Mouse (Mus musculus) splenic B cell, adult 2 months (primary cell): ENCODE results near the gene Mtg2.

Experiments used
- DNase-seq: peaks from one replicate; pipeline ENCODE4 v3.0.0-alpha.2; 2011; ENCODE audit warnings: low read depth, low spot score
- H3K27me3 ChIP-seq: 2 replicates; pipeline ENCODE4 v1.6.1; 2012; ENCODE audit warnings: mild to moderate bottlenecking, low read length, moderate library complexity, mixed read lengths; ENCODE audit not compliant: control insufficient read depth, poor library complexity, insufficient read depth, severe bottlenecking
- H3K36me3 ChIP-seq: 2 replicates; pipeline ENCODE4 v1.6.1; 2012; ENCODE audit warnings: mild to moderate bottlenecking, low read length, moderate library complexity, mixed read lengths; ENCODE audit not compliant: control insufficient read depth, poor library complexity, insufficient read depth, severe bottlenecking

The Mtg2 gene

GRCm38 (mm10) chr2:180108285-180108684, 37.9 kb downstream of the Mtg2 start:
- no peaks in the 10 kb centered on the region; the same call in 1 of the 2 replicates for H3K27me3 ChIP-seq
- DNase-seq, result no peak
- H3K36me3 ChIP-seq, result no peaks in the 10 kb centered on the region

- no peaks in the 10 kb centered on the region for H3K27me3 ChIP-seq
- no peaks in the 10 kb centered on the region for H3K36me3 ChIP-seq
- DNase-seq, result no peak
These were observed 43.8 kb downstream of the Mtg2 start for GRCm38 (mm10) chr2:180113909-180114890.

- Histone ChIP-seq H3K27me3 (no peaks in the 10 kb centered on the region), H3K36me3 (no peaks in the 10 kb centered on the region)
- DNase-seq, result no peak
These were observed 44.9 kb downstream of the Mtg2 start for GRCm38 (mm10) chr2:180115279-180115678.

GRCm38 (mm10) chr2:180116081-180116493, 45.7 kb downstream of the Mtg2 start:
- Histone ChIP-seq H3K27me3 (no peaks in the 10 kb centered on the region), H3K36me3 (no peaks in the 10 kb centered on the region)
- no peak for DNase-seq

- no peaks in the 10 kb centered on the region for H3K27me3 ChIP-seq
- DNase-seq, result no peak
- H3K36me3 ChIP-seq, result no peaks in the 10 kb centered on the region
These were observed 46.5 kb downstream of the Mtg2 start for GRCm38 (mm10) chr2:180116741-180117484.

- DNase-seq, result peak; percentile 24
- no peaks in the 10 kb centered on the region for H3K27me3 ChIP-seq
- no peaks in the 10 kb centered on the region for H3K36me3 ChIP-seq
These were observed 47.3 kb downstream of the Mtg2 start for GRCm38 (mm10) chr2:180117485-180118194.

- peak; percentile 97 for DNase-seq
- Histone ChIP-seq H3K36me3 (no peaks in the 10 kb centered on the region; the same call in 1 of the 2 replicates), H3K27me3 (no peaks in the 10 kb centered on the region)
These were observed 48.5 kb downstream of the Mtg2 start, which contains the start of gene Osbpl2 for GRCm38 (mm10) chr2:180118661-180119438. Gene Osbpl2 (plus strand): TSS chr2:180119306.

- Histone ChIP-seq H3K27me3 (no peaks in the 10 kb centered on the region), H3K36me3 (no peaks in the 10 kb centered on the region; the same call in 1 of the 2 replicates)
- DNase-seq, result no peak
These were observed 49.3 kb downstream of the Mtg2 start for GRCm38 (mm10) chr2:180119439-180120291.

- Histone ChIP-seq H3K27me3 (no peaks in the 10 kb centered on the region), H3K36me3 (no peaks in the 10 kb centered on the region; the same call in 1 of the 2 replicates)
- DNase-seq, result peak; percentile 51
These were observed 49.9 kb downstream of the Mtg2 start for GRCm38 (mm10) chr2:180120292-180120761.

- no peaks in the 10 kb centered on the region for H3K27me3 ChIP-seq
- DNase-seq, result peak; percentile 34
These were observed 53.8 kb downstream of the Mtg2 start for GRCm38 (mm10) chr2:180124192-180124591.

GRCm38 (mm10) chr2:180126195-180126594, 55.8 kb downstream of the Mtg2 start:
- DNase-seq, result no peak

More at GRCm38 (mm10) chr2:180124192-180124591, 53.8 kb downstream of the Mtg2 start:
- no peaks in the 10 kb centered on the region; the same call in 1 of the 2 replicates for H3K36me3 ChIP-seq

GRCm38 (mm10) chr2:180127675-180128074, 57.3 kb downstream of the Mtg2 start:
- Histone ChIP-seq H3K36me3 (no peaks in the 10 kb centered on the region; the same call in 1 of the 2 replicates), H3K27me3 (no peaks in the 10 kb centered on the region)
- DNase-seq, result no peak

More at GRCm38 (mm10) chr2:180126195-180126594, 55.8 kb downstream of the Mtg2 start:
- Histone ChIP-seq H3K36me3 (no peaks in the 10 kb centered on the region; the same call in 1 of the 2 replicates), H3K27me3 (no peaks in the 10 kb centered on the region)

GRCm38 (mm10) chr2:180133231-180133630, 62.8 kb downstream of the Mtg2 start:
- Histone ChIP-seq H3K36me3 (no peaks in the 10 kb centered on the region), H3K27me3 (no peaks in the 10 kb centered on the region)

More at GRCm38 (mm10) chr2:180133231-180133630, 62.8 kb downstream of the Mtg2 start:
- DNase-seq, result no peak
